Mouse (Mus musculus): Measurements from ENCODE around the gene Hoxd3. TPM values are rescaled to one million over a fixed set of nuclear protein-coding genes. Genes with fewer than 3 reads are reported as not detected.
A peak's percentile ranks its signal among the peaks of the same experiment; 100 is the strongest.

The Hoxd3 gene
- polyA plus RNA-seq, 1 experiment from 2014 or later = 2.9 TPM

- DNase-seq (ENCODE audit: low spot score) (no peak), ATAC-seq (replicated peaks; ENCODE audit: insufficient number of reproducible peaks, low FRiP score, low TSS enrichment, low read depth) (no peak)
- 4% methylated on average over 19 of the region's 19 CpGs for WGBS
- no peak overlapping the region for H3K9ac ChIP-seq (replicated peaks; ENCODE audit: low read length)
- no peak overlapping the region for H3K4me3 ChIP-seq (ENCODE audit: low read depth, low read length)
- no peaks in the 10 kb centered on the region for H3K9me3 ChIP-seq (replicated peaks; ENCODE audit: control insufficient read depth, low read length)
- 0 out of 2 replicates have a peak, but pooled peaks cover 2% of the 10 kb centered on the region for H3K4me1 ChIP-seq (ENCODE audit: control insufficient read depth, insufficient read depth, low read length)
- peaks cover 79% of the 10 kb centered on the region for H3K27me3 ChIP-seq (ENCODE audit: control insufficient read depth, insufficient read depth, low read length)
- H3K27ac ChIP-seq (replicated peaks; ENCODE audit: low read depth, low read length) = no peak overlapping the region
- no peaks in the 10 kb centered on the region for H3K36me3 ChIP-seq (replicated peaks; ENCODE audit: control insufficient read depth, insufficient read depth, low read depth, low read length)
- H3K4me2 ChIP-seq (ENCODE audit: low read depth, low read length) = no peak overlapping the region
These were observed 1.8 kb downstream of the Hoxd3 start for GRCm38 (mm10) chr2:74713239-74714150.

DNA sequence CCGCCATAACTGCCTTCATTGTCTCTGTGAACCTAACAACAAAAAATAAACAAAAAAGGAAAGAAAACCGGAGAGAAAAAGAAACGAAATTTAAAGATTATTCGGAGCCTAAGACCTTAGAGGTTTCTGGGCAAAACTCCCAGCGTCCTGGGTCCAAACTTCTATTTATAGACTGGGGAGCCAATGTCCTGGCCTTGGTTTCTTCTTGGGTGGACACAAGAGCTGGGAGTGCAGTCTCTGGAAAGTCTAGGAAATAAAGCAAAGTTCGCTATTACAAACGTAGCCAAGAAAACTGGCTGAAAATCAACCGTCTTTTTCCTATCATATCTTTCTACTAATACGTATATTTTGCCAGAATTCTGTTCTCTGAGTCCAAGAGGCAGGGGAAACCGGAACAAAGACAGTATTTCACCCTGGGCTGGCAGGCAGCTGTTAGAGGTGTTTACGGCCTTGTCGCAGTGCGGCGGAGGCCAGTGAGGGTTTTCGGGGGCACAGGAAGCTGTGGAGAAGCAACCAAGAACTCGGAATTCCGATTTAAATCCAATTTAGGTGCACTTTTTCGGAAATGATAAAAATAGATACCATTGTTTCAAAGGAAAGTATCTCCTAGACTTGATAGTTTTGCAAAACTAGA, 2.5 kb downstream of the Hoxd3 start:
- Histone ChIP-seq H3K27ac (replicated peaks; ENCODE audit: low read depth, low read length) (no peak overlapping the region), H3K9me3 (replicated peaks; ENCODE audit: control insufficient read depth, low read length) (no peaks in the 10 kb centered on the region), H3K9ac (replicated peaks; ENCODE audit: low read length) (no peak overlapping the region), H3K4me2 (ENCODE audit: low read depth, low read length) (no peak overlapping the region), H3K4me3 (ENCODE audit: low read depth, low read length) (no peak overlapping the region), H3K36me3 (replicated peaks; ENCODE audit: control insufficient read depth, insufficient read depth, low read depth, low read length) (no peaks in the 10 kb centered on the region), H3K4me1 (ENCODE audit: control insufficient read depth, insufficient read depth, low read length) (0 out of 2 replicates have a peak, but pooled peaks cover 2% of the 10 kb centered on the region), H3K27me3 (ENCODE audit: control insufficient read depth, insufficient read depth, low read length) (peaks cover 78% of the 10 kb centered on the region)
- ATAC-seq (replicated peaks; ENCODE audit: insufficient number of reproducible peaks, low FRiP score, low TSS enrichment, low read depth) = no peak
- no peak for DNase-seq (ENCODE audit: low spot score)
- WGBS = 2% methylated on average over 18 of the region's 18 CpGs

- Histone ChIP-seq H3K36me3 (replicated peaks; ENCODE audit: control insufficient read depth, insufficient read depth, low read depth, low read length) (no peaks in the 10 kb centered on the region), H3K9ac (replicated peaks; ENCODE audit: low read length) (no peak overlapping the region), H3K27ac (replicated peaks; ENCODE audit: low read depth, low read length) (no peak overlapping the region), H3K4me3 (ENCODE audit: low read depth, low read length) (no peak overlapping the region), H3K4me2 (ENCODE audit: low read depth, low read length) (no peak overlapping the region), H3K4me1 (ENCODE audit: control insufficient read depth, insufficient read depth, low read length) (0 out of 2 replicates have a peak, but pooled peaks cover 2% of the 10 kb centered on the region), H3K27me3 (ENCODE audit: control insufficient read depth, insufficient read depth, low read length) (peaks cover 77% of the 10 kb centered on the region), H3K9me3 (replicated peaks; ENCODE audit: control insufficient read depth, low read length) (no peaks in the 10 kb centered on the region)
- no peak for DNase-seq (ENCODE audit: low spot score)
- WGBS = under 1% methylated on average over 14 of the region's 14 CpGs
- ATAC-seq (replicated peaks; ENCODE audit: insufficient number of reproducible peaks, low FRiP score, low TSS enrichment, low read depth) = no peak
These were observed 3.2 kb downstream of the Hoxd3 start for GRCm38 (mm10) chr2:74714881-74715280.

DNA sequence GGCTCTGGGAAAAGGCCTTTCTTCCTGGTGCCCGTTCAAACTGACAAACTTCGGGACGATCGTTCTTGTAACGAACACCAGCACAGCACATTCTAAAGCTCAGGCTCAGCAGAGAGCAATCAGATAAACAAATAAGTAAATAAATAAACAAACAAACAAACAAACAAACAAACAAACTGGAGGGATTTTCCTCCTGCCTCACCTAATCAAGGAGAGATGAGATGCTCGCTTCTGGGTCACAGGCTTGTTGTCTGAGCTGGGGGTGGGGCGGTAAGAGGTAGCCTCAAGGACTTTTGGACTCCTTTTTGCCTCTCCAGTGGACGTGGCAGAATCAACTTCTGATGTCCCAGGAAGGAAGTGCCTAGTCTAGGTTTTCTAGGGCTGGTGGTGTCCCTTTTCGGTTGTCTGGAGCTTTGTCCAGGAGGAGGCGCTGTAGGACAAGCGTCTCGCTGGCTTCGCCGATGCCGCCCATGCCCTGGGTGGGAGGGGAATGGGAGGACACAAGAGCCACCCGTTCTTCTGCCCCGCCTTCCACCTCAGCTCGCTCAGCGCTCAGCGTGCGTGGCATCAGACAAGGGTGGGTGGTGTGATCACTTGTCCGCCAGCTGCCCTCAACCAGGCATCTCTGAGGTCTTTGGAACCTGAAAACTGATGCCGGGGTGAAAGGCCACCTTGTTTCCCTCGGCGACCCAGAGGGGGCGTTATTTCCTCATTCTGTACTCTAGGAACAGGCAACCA, 3.9 kb downstream of the Hoxd3 start:
- H3K27me3 ChIP-seq (ENCODE audit: control insufficient read depth, insufficient read depth, low read length) = peaks cover 75% of the 10 kb centered on the region
- 0 out of 2 replicates have a peak, but pooled peaks cover 2% of the 10 kb centered on the region for H3K4me1 ChIP-seq (ENCODE audit: control insufficient read depth, insufficient read depth, low read length)
- no peak overlapping the region for H3K27ac ChIP-seq (replicated peaks; ENCODE audit: low read depth, low read length)
- H3K4me2 ChIP-seq (ENCODE audit: low read depth, low read length) = peak overlapping the region; percentile 34; the same call in 1 of the 2 replicates
- H3K36me3 ChIP-seq (replicated peaks; ENCODE audit: control insufficient read depth, insufficient read depth, low read depth, low read length) = no peaks in the 10 kb centered on the region
- no peak overlapping the region for H3K4me3 ChIP-seq (ENCODE audit: low read depth, low read length)
- H3K9ac ChIP-seq (replicated peaks; ENCODE audit: low read length) = no peak overlapping the region
- ATAC-seq (replicated peaks; ENCODE audit: insufficient number of reproducible peaks, low FRiP score, low TSS enrichment, low read depth) (peak; percentile 85; the same call in 1 of the 2 replicates), DNase-seq (ENCODE audit: low spot score) (peak; percentile 95)
- H3K9me3 ChIP-seq (replicated peaks; ENCODE audit: control insufficient read depth, low read length) = no peaks in the 10 kb centered on the region
- WGBS = 2% methylated on average over 26 of the region's 26 CpGs

- 10% methylated on average over 2 of the region's 2 CpGs for WGBS
- no peak for DNase-seq (ENCODE audit: low spot score)
- Histone ChIP-seq H3K9ac (replicated peaks; ENCODE audit: low read length) (no peak overlapping the region), H3K4me1 (ENCODE audit: control insufficient read depth, insufficient read depth, low read length) (no peaks in the 10 kb centered on the region), H3K9me3 (replicated peaks; ENCODE audit: control insufficient read depth, low read length) (no peaks in the 10 kb centered on the region), H3K4me2 (ENCODE audit: low read depth, low read length) (no peak overlapping the region), H3K4me3 (ENCODE audit: low read depth, low read length) (no peak overlapping the region), H3K27ac (replicated peaks; ENCODE audit: low read depth, low read length) (no peak overlapping the region), H3K36me3 (replicated peaks; ENCODE audit: control insufficient read depth, insufficient read depth, low read depth, low read length) (no peaks in the 10 kb centered on the region), H3K27me3 (ENCODE audit: control insufficient read depth, insufficient read depth, low read length) (peaks cover 83% of the 10 kb centered on the region)
- ATAC-seq (replicated peaks; ENCODE audit: insufficient number of reproducible peaks, low FRiP score, low TSS enrichment, low read depth) = no peak
These were observed 8.7 kb downstream of the Hoxd3 start for GRCm38 (mm10) chr2:74720384-74720783.

GRCm38 (mm10) chr2:74720955-74721491, 9.3 kb downstream of the Hoxd3 start:
- Histone ChIP-seq H3K4me2 (ENCODE audit: low read depth, low read length) (no peak overlapping the region), H3K36me3 (replicated peaks; ENCODE audit: control insufficient read depth, insufficient read depth, low read depth, low read length) (no peaks in the 10 kb centered on the region), H3K9ac (replicated peaks; ENCODE audit: low read length) (no peak overlapping the region), H3K9me3 (replicated peaks; ENCODE audit: control insufficient read depth, low read length) (no peaks in the 10 kb centered on the region), H3K27me3 (ENCODE audit: control insufficient read depth, insufficient read depth, low read length) (peaks cover 85% of the 10 kb centered on the region), H3K4me1 (ENCODE audit: control insufficient read depth, insufficient read depth, low read length) (no peaks in the 10 kb centered on the region), H3K27ac (replicated peaks; ENCODE audit: low read depth, low read length) (no peak overlapping the region), H3K4me3 (ENCODE audit: low read depth, low read length) (no peak overlapping the region)
- ATAC-seq (replicated peaks; ENCODE audit: insufficient number of reproducible peaks, low FRiP score, low TSS enrichment, low read depth) (no peak), DNase-seq (ENCODE audit: low spot score) (no peak)
- under 1% methylated on average over 5 of the region's 5 CpGs for WGBS

DNA sequence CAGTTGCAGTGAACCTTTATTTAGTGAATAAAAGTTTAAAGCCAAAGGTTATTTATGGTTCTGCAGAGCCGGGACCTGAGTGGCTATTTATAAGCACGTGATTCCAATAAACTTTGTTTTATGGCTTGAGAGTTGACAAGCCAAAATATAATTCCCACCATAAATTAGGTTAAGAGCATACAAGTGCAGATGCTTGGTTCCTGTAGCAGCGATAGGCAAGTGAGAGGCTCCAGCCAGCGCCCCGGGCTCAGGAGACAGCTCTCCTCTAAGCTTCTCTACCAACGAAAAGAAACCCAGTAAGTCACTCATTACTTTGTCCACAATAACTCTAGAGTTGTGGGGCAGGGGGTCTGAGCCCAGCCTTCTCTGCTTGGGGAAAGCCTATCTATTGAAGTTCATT, 10.2 kb downstream of the Hoxd3 start:
- no peak overlapping the region for H3K9ac ChIP-seq (replicated peaks; ENCODE audit: low read length)
- no peak overlapping the region for H3K27ac ChIP-seq (replicated peaks; ENCODE audit: low read depth, low read length)
- no peak overlapping the region for H3K4me3 ChIP-seq (ENCODE audit: low read depth, low read length)
- H3K9me3 ChIP-seq (replicated peaks; ENCODE audit: control insufficient read depth, low read length) = no peaks in the 10 kb centered on the region
- no peaks in the 10 kb centered on the region for H3K36me3 ChIP-seq (replicated peaks; ENCODE audit: control insufficient read depth, insufficient read depth, low read depth, low read length)
- WGBS = 3% methylated on average over 6 of the region's 6 CpGs
- ATAC-seq (replicated peaks; ENCODE audit: insufficient number of reproducible peaks, low FRiP score, low TSS enrichment, low read depth) (no peak), DNase-seq (ENCODE audit: low spot score) (no peak)
- H3K27me3 ChIP-seq (ENCODE audit: control insufficient read depth, insufficient read depth, low read length) = peaks cover 87% of the 10 kb centered on the region
- H3K4me2 ChIP-seq (ENCODE audit: low read depth, low read length) = no peak overlapping the region
- no peaks in the 10 kb centered on the region for H3K4me1 ChIP-seq (ENCODE audit: control insufficient read depth, insufficient read depth, low read length)
